Mouse (Mus musculus): ENCODE measurements around the gene Arhgef40. TPM values are rescaled to one million over a fixed set of nuclear protein-coding genes. Genes with fewer than 3 reads are reported as not detected.

Gene Arhgef40
- polyA plus RNA-seq, 1 experiment from 2014 or later = 76.8 TPM

GRCm38 (mm10) chr14:52006241-52006640 lies 21.7 kb downstream of the Arhgef40 start:
- Histone ChIP-seq H3K4me2 (no peak overlapping the region), H3K4me1 (replicated peaks) (peaks cover 70% of the 10 kb centered on the region), H3K27me3 (no peaks in the 10 kb centered on the region), H3K27ac (no peak overlapping the region), H3K4me3 (no peak overlapping the region), H3K36me3 (peaks cover 69% of the 10 kb centered on the region), H3K9me3 (no peaks in the 10 kb centered on the region), H3K9ac (no peak overlapping the region)
- 76% methylated on average over 8 of the region's 8 CpGs for WGBS
- no peak for ATAC-seq (ENCODE audit: low FRiP score)

- ATAC-seq (ENCODE audit: low FRiP score) = no peak
- peaks cover 75% of the 10 kb centered on the region for H3K4me1 ChIP-seq (replicated peaks)
- H3K27ac ChIP-seq = no peak overlapping the region
- no peak overlapping the region for H3K4me3 ChIP-seq
- H3K36me3 ChIP-seq = peaks cover 67% of the 10 kb centered on the region
- no peaks in the 10 kb centered on the region for H3K9me3 ChIP-seq
- 92% methylated on average over 23 of the region's 23 CpGs for WGBS
- no peaks in the 10 kb centered on the region for H3K27me3 ChIP-seq
- no peak overlapping the region for H3K9ac ChIP-seq
- no peak overlapping the region for H3K4me2 ChIP-seq
Measured at GRCm38 (mm10) chr14:52006771-52007170, 22.3 kb downstream of the Arhgef40 start.

- H3K4me1 ChIP-seq (replicated peaks) = peaks cover 86% of the 10 kb centered on the region
- WGBS = 52% methylated on average over 38 of the region's 38 CpGs
- peaks cover 49% of the 10 kb centered on the region for H3K36me3 ChIP-seq
- peak overlapping the region; percentile 73 for H3K4me2 ChIP-seq
- peak; percentile 18 for ATAC-seq (ENCODE audit: low FRiP score)
- peak overlapping the region; percentile 75 for H3K9ac ChIP-seq
- H3K27me3 ChIP-seq = no peaks in the 10 kb centered on the region
- H3K27ac ChIP-seq = peak overlapping the region; percentile 98
- no peaks in the 10 kb centered on the region for H3K9me3 ChIP-seq
- H3K4me3 ChIP-seq = peak overlapping the region; percentile 23
Measured at GRCm38 (mm10) chr14:52008321-52009203, 24.0 kb downstream of the Arhgef40 start.

DNA sequence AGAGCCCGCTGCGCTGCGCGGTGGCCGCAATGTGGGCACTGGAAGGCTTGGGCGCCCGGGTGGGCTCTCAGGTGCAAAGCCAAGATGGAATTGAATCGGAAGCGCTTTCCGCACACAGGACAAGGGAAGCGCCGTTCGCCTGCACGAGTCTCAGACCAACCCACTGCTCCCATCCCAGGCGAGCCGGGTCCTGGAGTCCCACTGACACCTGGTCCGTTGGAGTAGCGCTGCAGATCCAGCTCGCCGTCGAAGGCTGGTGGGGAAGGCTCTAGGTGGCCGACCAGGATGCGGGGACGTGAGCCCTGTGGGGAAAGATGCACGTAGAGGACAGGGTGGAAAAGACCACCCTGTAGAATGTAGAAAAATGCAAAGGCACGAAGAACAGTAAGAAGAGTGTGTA lies 24.8 kb downstream of the Arhgef40 start:
- no peak for ATAC-seq (ENCODE audit: low FRiP score)

DNA sequence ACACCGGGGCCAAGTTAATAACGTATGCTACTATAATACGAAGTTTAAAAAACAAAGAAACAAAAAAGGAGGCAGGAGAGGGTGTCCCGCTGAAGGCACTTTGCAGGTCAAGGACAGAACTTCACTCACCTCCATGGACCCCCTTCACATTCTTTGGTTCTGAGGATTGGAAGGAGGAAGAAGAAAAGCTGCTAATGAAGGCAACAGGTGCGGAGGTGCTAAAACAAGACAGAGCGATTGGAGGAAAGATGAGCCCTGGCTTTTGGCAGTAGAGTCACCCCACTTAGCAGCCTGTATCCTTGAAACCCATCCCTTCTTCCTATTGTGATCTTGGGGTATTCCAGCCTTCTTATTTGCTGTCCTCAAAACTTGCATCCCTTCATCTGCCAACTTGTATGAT lies 25.3 kb downstream of the Arhgef40 start:
- Histone ChIP-seq H3K36me3 (peaks cover 42% of the 10 kb centered on the region), H3K9ac (peak overlapping the region; percentile 75), H3K4me1 (replicated peaks) (peaks cover 76% of the 10 kb centered on the region), H3K27ac (peak overlapping the region; percentile 98), H3K9me3 (no peaks in the 10 kb centered on the region), H3K27me3 (no peaks in the 10 kb centered on the region), H3K4me3 (peak overlapping the region; percentile 39), H3K4me2 (peak overlapping the region; percentile 73)
- WGBS = 42% methylated on average over 6 of the region's 6 CpGs
- ATAC-seq (ENCODE audit: low FRiP score) = no peak

More for the DNA sequence above, 24.8 kb downstream of the Arhgef40 start:
- peaks cover 80% of the 10 kb centered on the region for H3K4me1 ChIP-seq (replicated peaks)
- H3K9ac ChIP-seq = peak overlapping the region; percentile 75
- no peaks in the 10 kb centered on the region for H3K27me3 ChIP-seq
- no peaks in the 10 kb centered on the region for H3K9me3 ChIP-seq
- peaks cover 46% of the 10 kb centered on the region for H3K36me3 ChIP-seq
- H3K27ac ChIP-seq = peak overlapping the region; percentile 98
- H3K4me3 ChIP-seq = peak overlapping the region; percentile 23
- H3K4me2 ChIP-seq = peak overlapping the region; percentile 73
- 39% methylated on average over 26 of the region's 26 CpGs for WGBS

GRCm38 (mm10) chr14:52010446-52011111 lies 26.1 kb downstream of the Arhgef40 start:
- peak; percentile 80 for ATAC-seq (ENCODE audit: low FRiP score)
- peaks cover 76% of the 10 kb centered on the region for H3K4me1 ChIP-seq (replicated peaks)
- no peaks in the 10 kb centered on the region for H3K9me3 ChIP-seq
- H3K4me3 ChIP-seq = peak overlapping the region; percentile 39
- no peaks in the 10 kb centered on the region for H3K27me3 ChIP-seq
- H3K4me2 ChIP-seq = peak overlapping the region; percentile 73
- H3K27ac ChIP-seq = peak overlapping the region; percentile 98
- H3K36me3 ChIP-seq = peaks cover 35% of the 10 kb centered on the region
- under 1% methylated on average over 9 of the region's 9 CpGs for WGBS
- H3K9ac ChIP-seq = peak overlapping the region; percentile 75

DNA sequence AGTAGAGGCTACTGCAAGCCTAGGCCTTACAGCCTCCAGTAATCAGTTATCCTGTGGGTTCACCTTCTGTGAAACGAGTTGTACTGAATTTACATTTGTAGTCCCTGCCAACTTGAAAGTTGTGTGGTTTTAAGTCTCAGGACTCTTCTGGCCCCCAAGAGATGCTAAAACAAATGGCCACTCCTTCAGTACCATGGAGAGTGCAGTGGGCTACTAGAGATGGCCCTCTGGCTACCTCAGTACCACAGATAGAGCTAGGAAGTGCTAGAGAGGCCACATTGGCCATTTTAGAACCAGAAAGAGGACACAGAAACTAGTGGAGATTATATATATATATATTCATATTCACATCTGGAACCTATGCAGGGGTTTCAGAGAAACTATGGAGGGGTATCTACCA lies 27.2 kb downstream of the Arhgef40 start:
- Histone ChIP-seq H3K4me1 (replicated peaks) (peaks cover 82% of the 10 kb centered on the region), H3K36me3 (peaks cover 24% of the 10 kb centered on the region), H3K4me2 (peak overlapping the region; percentile 73), H3K9ac (0 out of 2 replicates have a peak overlapping the region, but pooled peaks have one; percentile 20), H3K4me3 (no peak overlapping the region), H3K9me3 (no peaks in the 10 kb centered on the region), H3K27ac (peak overlapping the region; percentile 98), H3K27me3 (no peaks in the 10 kb centered on the region)
- ATAC-seq (ENCODE audit: low FRiP score) = no peak
- WGBS = 29% methylated on average over 1 of the region's 1 CpGs

GRCm38 (mm10) chr14:52012085-52012484 lies 27.6 kb downstream of the Arhgef40 start:
- peaks cover 85% of the 10 kb centered on the region for H3K4me1 ChIP-seq (replicated peaks)
- peaks cover 20% of the 10 kb centered on the region for H3K36me3 ChIP-seq
- no peak for ATAC-seq (ENCODE audit: low FRiP score)
- H3K27ac ChIP-seq = peak overlapping the region; percentile 98
- H3K4me3 ChIP-seq = peak overlapping the region; percentile 62; the same call in 1 of the 2 replicates
- peak overlapping the region; percentile 88; the same call in 1 of the 2 replicates for H3K9ac ChIP-seq
- no peaks in the 10 kb centered on the region for H3K27me3 ChIP-seq
- no peaks in the 10 kb centered on the region for H3K9me3 ChIP-seq
- peak overlapping the region; percentile 73 for H3K4me2 ChIP-seq
- 43% methylated on average over 4 of the region's 4 CpGs for WGBS

- H3K27me3 ChIP-seq = no peaks in the 10 kb centered on the region
- 34% methylated on average over 5 of the region's 5 CpGs for WGBS
Measured at GRCm38 (mm10) chr14:52012553-52012952, 28.0 kb downstream of the Arhgef40 start.

DNA sequence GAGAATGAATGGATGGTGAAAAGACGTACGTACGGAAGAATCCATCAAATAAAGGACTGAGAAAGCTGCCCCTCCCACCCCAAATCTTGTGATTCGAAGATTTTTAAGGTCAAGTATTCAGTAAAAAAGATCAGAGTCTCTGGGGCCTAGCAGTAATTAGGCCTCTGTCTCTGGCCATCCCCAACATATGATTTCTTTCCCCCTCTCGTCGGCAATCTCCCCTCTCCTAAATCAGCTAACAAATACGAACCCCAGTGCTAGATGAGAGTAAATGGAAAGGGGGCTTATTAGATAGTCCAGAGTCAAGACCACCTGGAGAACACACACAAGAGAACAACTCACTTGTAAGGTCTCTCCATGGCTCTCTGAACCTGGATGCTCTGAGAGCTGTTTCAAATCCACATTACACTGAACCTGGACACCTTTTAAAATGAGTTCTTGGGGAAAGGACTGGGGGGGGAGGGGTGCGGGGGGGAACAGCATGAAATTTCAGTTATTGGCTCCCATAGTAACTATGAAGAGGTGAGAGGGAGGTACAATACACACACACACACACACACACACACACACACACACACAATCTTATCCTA lies 28.6 kb downstream of the Arhgef40 start:
- H3K4me3 ChIP-seq = peak overlapping the region; percentile 62
- peak overlapping the region; percentile 73 for H3K4me2 ChIP-seq
- H3K27me3 ChIP-seq = no peaks in the 10 kb centered on the region
- H3K9me3 ChIP-seq = no peaks in the 10 kb centered on the region
- peak overlapping the region; percentile 88 for H3K9ac ChIP-seq
- peaks cover 80% of the 10 kb centered on the region for H3K4me1 ChIP-seq (replicated peaks)
- no peak for ATAC-seq (ENCODE audit: low FRiP score)
- peaks cover 14% of the 10 kb centered on the region for H3K36me3 ChIP-seq
- 21% methylated on average over 8 of the region's 8 CpGs for WGBS
- H3K27ac ChIP-seq = peak overlapping the region; percentile 98

More at GRCm38 (mm10) chr14:52012553-52012952, 28.0 kb downstream of the Arhgef40 start:
- Histone ChIP-seq H3K9me3 (no peaks in the 10 kb centered on the region), H3K4me3 (peak overlapping the region; percentile 62), H3K9ac (peak overlapping the region; percentile 88), H3K27ac (peak overlapping the region; percentile 98), H3K4me1 (replicated peaks) (peaks cover 81% of the 10 kb centered on the region), H3K36me3 (peaks cover 15% of the 10 kb centered on the region), H3K4me2 (peak overlapping the region; percentile 73)
- no peak for ATAC-seq (ENCODE audit: low FRiP score)

GRCm38 (mm10) chr14:52013771-52014219 lies 29.3 kb downstream of the Arhgef40 start:
- H3K9me3 ChIP-seq = no peaks in the 10 kb centered on the region
- peak overlapping the region; percentile 98 for H3K27ac ChIP-seq
- H3K36me3 ChIP-seq = peaks cover 7% of the 10 kb centered on the region
- peak overlapping the region; percentile 62 for H3K4me3 ChIP-seq
- ATAC-seq (ENCODE audit: low FRiP score) = peak; percentile 11; the same call in 1 of the 2 replicates
- peak overlapping the region; percentile 88 for H3K9ac ChIP-seq
- H3K4me2 ChIP-seq = peak overlapping the region; percentile 73
- no peaks in the 10 kb centered on the region for H3K27me3 ChIP-seq
- H3K4me1 ChIP-seq (replicated peaks) = peaks cover 80% of the 10 kb centered on the region
- WGBS = under 1% methylated on average over 11 of the region's 24 CpGs
